ENCODE assay signal across 10 mouse cellular contexts in the genomic region with DNA sequence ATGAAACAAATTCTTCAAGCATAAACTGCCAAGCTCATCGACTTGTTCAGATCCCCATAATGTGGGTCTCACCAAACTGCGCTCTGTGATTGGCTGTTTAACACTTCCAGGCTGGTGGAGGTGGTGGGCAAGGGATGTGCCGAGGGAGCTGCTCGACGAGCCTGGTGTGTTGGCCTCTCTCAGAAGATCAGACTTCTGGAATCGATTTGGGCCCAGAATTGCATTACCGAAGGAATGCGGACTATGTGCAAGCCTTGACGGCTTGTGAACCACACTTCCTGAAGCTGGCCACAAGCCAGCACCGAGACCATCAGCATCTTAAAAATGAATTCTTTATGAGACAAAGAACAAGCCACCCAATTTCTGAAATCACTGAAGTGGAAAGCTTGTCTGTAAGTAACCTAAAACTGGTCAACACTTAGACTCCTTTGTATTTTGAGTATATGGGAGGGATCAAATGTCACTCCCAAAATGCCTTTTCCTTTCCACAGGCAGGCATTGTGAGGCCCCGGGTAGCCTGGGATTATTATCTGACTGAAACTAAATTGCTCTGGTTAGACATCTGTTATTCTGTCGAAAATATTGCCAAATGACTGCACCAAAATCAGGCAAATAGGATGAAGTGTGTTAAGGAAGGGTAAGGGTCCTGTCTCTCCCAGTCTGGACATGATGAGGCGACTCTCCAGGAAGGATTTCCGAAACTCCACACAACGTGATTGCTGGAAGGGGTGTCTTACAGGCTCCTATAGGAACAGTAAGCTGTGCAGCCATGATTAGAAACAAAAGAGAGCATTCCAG.
DNase-seq lines count a peak whose midpoint lies in the region; ATAC-seq and TF ChIP-seq lines count a peak whose summit lies in the region.
"Had no signal": no experiment of that assay in that cellular context is flagged by ENCODE, and none has a peak within 500 bp of the region (broad histone marks: within the 10 kb centered on the region; RNA-seq: fewer than 3 reads in every experiment).

No protein-coding gene starts in this region.

- H3K4me1 ChIP-seq in heart, embryonic 10.5 days: peaks cover 20% of the 10 kb centered on the region

- no peak overlapping the region for H3K4me3 ChIP-seq in heart, embryonic 10.5 days
- H3K4me3 ChIP-seq: liver, embryonic 13.5 days had no signal

- no peak for TF ChIP-seq CTCF in Patski (IDR thresholded peaks at IDR 0.05)

- POLR2A ChIA-PET in Patski (lab: Charles Lee): interaction anchor here (1.1 kb wide), 1 partner anchor 224 kb away, joined by 4 read pairs; no protein-coding TSS in a partner anchor

- H3K9me3 ChIP-seq in heart, embryonic 10.5 days: no peaks in the 10 kb centered on the region
- H3K9me3 ChIP-seq: liver, embryonic 13.5 days had no signal

- 46% methylated on average over 15 of the region's 15 CpGs for WGBS in heart, embryonic 10.5 days

- no peaks in the 10 kb centered on the region for H3K27me3 ChIP-seq in heart, embryonic 10.5 days (ENCODE audit: insufficient read depth, poor library complexity, severe bottlenecking)
- H3K27me3 ChIP-seq in Patski: no peaks in the 10 kb centered on the region
- H3K27me3 ChIP-seq: liver, embryonic 13.5 days had no signal

- peak overlapping the region; percentile 69 for H3K27ac ChIP-seq in heart, embryonic 10.5 days

- H3K36me3 ChIP-seq in heart, embryonic 10.5 days: no peaks in the 10 kb centered on the region
- H3K36me3 ChIP-seq: liver, embryonic 13.5 days had no signal

- ATAC-seq in Patski: peak; percentile 69

- intact Hi-C loops in heart, postnatal 25 days (cut with DNase I): no loop called here

- DNase-seq in heart, embryonic 10.5 days (ENCODE audit: low spot score): peak; percentile 76
- no peak for DNase-seq in heart, postnatal 25 days (ENCODE audit: low spot score)
- DNase-seq in Patski (ENCODE audit: low read depth, low spot score): no peak
- peak; percentile 93 for DNase-seq in forelimb bud, embryonic 11.5 days (ENCODE audit: low read depth, low spot score)
- peak; percentile 16 for DNase-seq in lung, postnatal 10 days
- no peak for DNase-seq in testis, postnatal 14 days (ENCODE audit: low spot score)
- DNase-seq in adrenal gland, adult 2 months: no peak
- DNase-seq in B cell, adult 2 months: no peak
- DNase-seq: cerebellum, adult 9-11 months; liver, embryonic 13.5 days had no signal

- CTCF ChIA-PET in Patski (lab: Charles Lee): interaction anchor here (0.9 to 1.3 kb wide), 3 partner anchors 18 to 218 kb away, joined by 3 read pairs; no protein-coding TSS in a partner anchor

- in situ Hi-C loops in Patski (cut with MboI; ENCODE audit: low pct_unique_long_range_greater_than_20kb): loop anchor here (5.0 to 10.0 kb wide), 3 partner anchors 142 to 321 kb away; no protein-coding TSS in a partner anchor

Comparison
In these comparisons a context has a peak if more than half of its experiments do, and no peak if none do; other contexts are left out.
1. DNase-seq: peak in heart, embryonic 10.5 days (single experiment), forelimb bud, embryonic 11.5 days (single experiment) and lung, postnatal 10 days (single experiment); none in heart, postnatal 25 days (single experiment), Patski (single experiment), testis, postnatal 14 days (single experiment), adrenal gland, adult 2 months (single experiment) and B cell, adult 2 months (0 of 2).